Mouse (Mus musculus) liver, embryonic 14.5 days (tissue): ENCODE results near the gene Plekha7. TPM values are rescaled to one million over a fixed set of nuclear protein-coding genes. Genes with fewer than 3 reads are reported as not detected.

Experiments
- ATAC-seq: fragments of 200-750 bp; cut with Nextera tagmentation; 2 replicates; pipeline ENCODE4 v1.8.0; 2017; ENCODE audit warnings: moderate number of reproducible peaks, mild to moderate bottlenecking, moderate library complexity; ENCODE audit not compliant: insufficient read depth
- DNase-seq, 3 experiments: peaks; one replicate each; pipeline ENCODE4 v3.0.0-alpha.2; 2012 to 2013; ENCODE audit warnings: low read depth in 3 of 3, low spot score in 3 of 3
- H3K27ac ChIP-seq: fragments of 300-500 bp; sonication (generic); 2 replicates; pipeline ENCODE4 v1.5.1; 2014; ENCODE audit warnings: moderate library complexity, mild to moderate bottlenecking, control low read depth, inconsistent platforms
- H3K27me3 ChIP-seq: fragments of 300-500 bp; sonication (generic); 2 replicates; pipeline ENCODE4 v1.6.1; 2014; ENCODE audit warnings: mild to moderate bottlenecking, low read length, moderate library complexity; ENCODE audit not compliant: control insufficient read depth, insufficient read depth
- H3K36me3 ChIP-seq: fragments of 300-500 bp; sonication (generic); replicated peaks from 2 replicates; pipeline ENCODE4 v1.6.1; 2014; ENCODE audit warnings: low read depth; ENCODE audit not compliant: control insufficient read depth, insufficient read depth
- H3K4me1 ChIP-seq, 2 experiments: fragments of 200-500 bp in 1 of 2; fragments of 300-500 bp in 1 of 2; sonication (generic) in 1 of 2; replicated peaks; 2 replicates each; pipeline ENCODE4 v1.6.1; 2012 to 2014; ENCODE audit warnings: antibody characterized with exemption in 1 of 2, inconsistent platforms in 1 of 2, low read length in 1 of 2; ENCODE audit not compliant: control insufficient read depth in 2 of 2, insufficient read depth in 2 of 2
- H3K4me2 ChIP-seq: fragments of 300-500 bp; sonication (generic); 2 replicates; pipeline ENCODE4 v1.6.1; 2014; ENCODE audit warnings: low read depth, mild to moderate bottlenecking, control low read depth, moderate library complexity
- H3K4me3 ChIP-seq, 2 experiments: fragments of 200-500 bp in 1 of 2; fragments of 300-500 bp in 1 of 2; sonication (generic) in 1 of 2; 2 replicates each; pipeline ENCODE4 v1.5.1; 2012 to 2014; ENCODE audit warnings: low read depth in 2 of 2, low read length in 2 of 2, mild to moderate bottlenecking in 2 of 2, control low read depth in 1 of 2, inconsistent platforms in 1 of 2, moderate library complexity in 1 of 2; ENCODE audit not compliant: insufficient read depth in 1 of 2
- H3K9ac ChIP-seq: fragments of 300-500 bp; sonication (generic); replicated peaks from 2 replicates; pipeline ENCODE4 v1.6.1; 2014; ENCODE audit warnings: mild to moderate bottlenecking, control low read depth, moderate library complexity
- H3K9me3 ChIP-seq: fragments of 300-500 bp; sonication (generic); 2 replicates; pipeline ENCODE4 v1.6.1; 2016; ENCODE audit warnings: low read length, mixed read lengths; ENCODE audit not compliant: control insufficient read depth
- CTCF ChIP-seq: IDR thresholded peaks from 2 replicates; pipeline ENCODE4 v1.5.1; 2016; ENCODE audit warnings: antibody characterized with exemption, low read depth, control low read depth
- EP300 ChIP-seq: IDR thresholded peaks from 2 replicates; pipeline ENCODE4 v1.6.1; 2016; ENCODE audit warnings: antibody characterized with exemption, low read depth
- WGBS: fragments of 180-500 bp; shearing (Covaris S2); extraction: QIAGEN DNeasy Blood & Tissue Kit; methylation state at CpG from one replicate; pipeline ENCODE4 v1.1.7; 2014; ENCODE audit not compliant: insufficient replicate concordance; 5-methylcytosine and 5-hydroxymethylcytosine counted together
- polyA plus RNA-seq, 2 experiments: library from polyadenylated mRNA; depleted of rRNA in 1 of 2; stranded (reverse) in 1 of 2; unstranded in 1 of 2; fragments of >200 nt; fragmentation: Nextera tagmentation in 1 of 2; extraction: Ambion mirVana in 1 of 2; gene quantifications; 2 replicates each; pipeline versions ENCODE4 v1.2.1 to v1.2.3; 2012 to 2014

Gene Plekha7
- polyA plus RNA-seq, 2 experiments, result 1.5 to 2.1 TPM

- ATAC-seq (no peak), DNase-seq (no peak)
- H3K36me3 ChIP-seq, result no peaks in the 10 kb centered on the region
- 50% methylated on average over 2 of the region's 2 CpGs for whole genome bisulfite sequencing
- H3K27me3 ChIP-seq, result no peaks in the 10 kb centered on the region
- no peak overlapping the region for H3K27ac ChIP-seq
- no peaks in the 10 kb centered on the region for H3K4me1 ChIP-seq
- no peak for TF ChIP-seq CTCF
- no peak for TF ChIP-seq EP300
- no peak overlapping the region for H3K9ac ChIP-seq
- no peak overlapping the region for H3K4me3 ChIP-seq
- H3K9me3 ChIP-seq, result no peaks in the 10 kb centered on the region
- H3K4me2 ChIP-seq, result no peak overlapping the region
Observed at GRCm38 (mm10) chr7:116127052-116127451, 181.1 kb downstream of the Plekha7 start.

GRCm38 (mm10) chr7:116125671-116126070 is 182.5 kb downstream of the Plekha7 start:
- no peak for DNase-seq

GRCm38 (mm10) chr7:116124057-116124456 is 184.1 kb downstream of the Plekha7 start:
- 79% methylated on average over 12 of the region's 12 CpGs for WGBS
- no peaks in the 10 kb centered on the region for H3K36me3 ChIP-seq
- no peak overlapping the region for H3K9ac ChIP-seq
- no peak overlapping the region for H3K27ac ChIP-seq
- H3K4me1 ChIP-seq, result no peaks in the 10 kb centered on the region; a peak in 1 of 4 replicates
- no peak for DNase-seq
- no peaks in the 10 kb centered on the region for H3K27me3 ChIP-seq
- no peaks in the 10 kb centered on the region for H3K9me3 ChIP-seq
- TF ChIP-seq CTCF (no peak), EP300 (no peak)
- ATAC-seq, result no peak
- H3K4me3 ChIP-seq, result no peak overlapping the region
- no peak overlapping the region for H3K4me2 ChIP-seq

More at GRCm38 (mm10) chr7:116125671-116126070, 182.5 kb downstream of the Plekha7 start:
- Histone ChIP-seq H3K36me3 (no peaks in the 10 kb centered on the region), H3K4me2 (no peak overlapping the region), H3K9me3 (no peaks in the 10 kb centered on the region), H3K4me1 (no peaks in the 10 kb centered on the region; a peak in 1 of 4 replicates), H3K27me3 (no peaks in the 10 kb centered on the region), H3K4me3 (no peak overlapping the region), H3K9ac (no peak overlapping the region), H3K27ac (no peak overlapping the region)
- no peak for ATAC-seq
- 65% methylated on average over 7 of the region's 7 CpGs for WGBS
- no peak for TF ChIP-seq CTCF
- no peak for TF ChIP-seq EP300

- 70% methylated on average over 2 of the region's 2 CpGs for WGBS
- no peak for ATAC-seq
Observed at GRCm38 (mm10) chr7:116123597-116123985, 184.6 kb downstream of the Plekha7 start.

GRCm38 (mm10) chr7:116122981-116123596 is 185.1 kb downstream of the Plekha7 start:
- TF ChIP-seq EP300 (no peak), CTCF (no peak)
- no peak overlapping the region for H3K4me2 ChIP-seq
- no peak overlapping the region for H3K27ac ChIP-seq
- H3K36me3 ChIP-seq, result no peaks in the 10 kb centered on the region
- H3K9me3 ChIP-seq, result no peaks in the 10 kb centered on the region
- no peaks in the 10 kb centered on the region; a peak in 1 of 4 replicates for H3K4me1 ChIP-seq
- ATAC-seq, result no peak
- H3K9ac ChIP-seq, result no peak overlapping the region
- DNase-seq, result no peak
- H3K4me3 ChIP-seq, result no peak overlapping the region
- no peaks in the 10 kb centered on the region for H3K27me3 ChIP-seq
- 70% methylated on average over 13 of the region's 13 CpGs for WGBS

More at GRCm38 (mm10) chr7:116123597-116123985, 184.6 kb downstream of the Plekha7 start:
- Histone ChIP-seq H3K27ac (no peak overlapping the region), H3K36me3 (no peaks in the 10 kb centered on the region), H3K4me1 (no peaks in the 10 kb centered on the region; a peak in 1 of 4 replicates), H3K4me2 (no peak overlapping the region), H3K9ac (no peak overlapping the region), H3K9me3 (no peaks in the 10 kb centered on the region), H3K27me3 (no peaks in the 10 kb centered on the region), H3K4me3 (no peak overlapping the region)
- no peak for DNase-seq
- no peak for TF ChIP-seq EP300
- TF ChIP-seq CTCF, result no peak
